Mouse (Mus musculus) naive thymus-derived CD4-positive, alpha-beta T cell, adult 2 months (primary cell): Measurements from ENCODE around the gene Mier3.
A peak's percentile ranks its signal among the peaks of the same experiment; 100 is the strongest.
"Not testable (repeated sequence)": the region's sequence is repeated elsewhere in the genome, so short reads cannot be mapped to it uniquely, and the experiment has no call there.

Experiments
- DNase-seq: peaks from one replicate; pipeline ENCODE4 v3.0.0-alpha.2; 2011; ENCODE audit warnings: low read depth

The Mier3 gene

DNA sequence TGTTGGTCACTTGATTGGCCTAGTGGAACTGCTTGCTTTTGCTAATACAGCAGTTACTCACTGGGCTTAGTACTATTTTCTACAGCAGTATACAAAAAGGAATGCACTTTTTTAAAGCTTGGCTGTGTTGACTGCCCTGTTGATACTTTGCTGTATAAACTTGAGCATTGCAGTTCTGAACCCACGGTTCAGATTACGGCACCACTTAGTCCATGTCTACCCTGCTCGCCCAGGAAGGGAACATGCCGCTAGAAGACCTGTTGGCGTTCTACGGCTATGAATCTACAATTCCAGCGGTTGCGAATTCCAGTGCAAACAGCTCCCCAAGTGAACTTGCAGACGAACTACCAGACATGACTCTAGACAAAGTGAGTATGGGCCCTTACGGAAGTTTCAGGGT lies 22.6 kb downstream of the Mier3 start:
- DNase-seq: no peak

DNA sequence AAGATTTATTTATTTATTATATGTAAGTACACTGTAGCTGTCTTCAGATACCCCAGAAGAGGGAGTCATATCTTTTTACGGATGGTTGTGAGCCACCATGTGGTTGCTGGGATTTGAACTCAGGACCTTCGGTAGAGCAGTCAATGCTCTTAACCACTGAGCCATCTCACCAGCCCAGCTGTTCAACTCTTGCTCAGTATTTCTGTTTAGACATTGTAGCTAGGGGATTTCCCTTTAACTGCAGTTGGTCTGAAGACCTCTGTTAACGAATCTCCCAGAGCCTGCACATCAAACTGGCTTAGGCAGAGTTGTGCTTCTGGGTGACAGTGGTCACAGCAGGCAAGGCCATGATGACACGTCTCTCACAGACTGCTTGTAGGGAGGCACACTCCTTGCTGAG lies 23.2 kb downstream of the Mier3 start:
- DNase-seq: not testable (repeated sequence)

DNA sequence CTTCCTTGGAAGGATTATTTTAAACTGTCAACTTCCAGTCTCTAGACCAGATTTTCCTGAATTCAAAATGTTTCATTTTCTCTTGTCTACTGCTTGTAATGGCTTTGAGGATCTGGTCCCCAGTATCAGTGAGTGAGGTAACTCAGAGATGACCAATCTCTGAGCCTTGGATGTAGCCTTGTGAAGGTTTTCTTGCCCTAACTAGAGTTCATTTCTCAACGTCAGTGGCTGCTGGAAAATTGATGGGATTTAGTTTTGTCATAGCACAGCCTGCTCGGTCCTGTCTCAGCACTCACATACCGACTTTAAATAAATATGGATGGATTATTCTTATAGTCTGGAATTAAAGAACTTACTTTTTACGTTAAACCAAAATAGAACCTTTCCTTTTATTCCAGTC lies 29.8 kb downstream of the Mier3 start:
- DNase-seq: no peak

DNA sequence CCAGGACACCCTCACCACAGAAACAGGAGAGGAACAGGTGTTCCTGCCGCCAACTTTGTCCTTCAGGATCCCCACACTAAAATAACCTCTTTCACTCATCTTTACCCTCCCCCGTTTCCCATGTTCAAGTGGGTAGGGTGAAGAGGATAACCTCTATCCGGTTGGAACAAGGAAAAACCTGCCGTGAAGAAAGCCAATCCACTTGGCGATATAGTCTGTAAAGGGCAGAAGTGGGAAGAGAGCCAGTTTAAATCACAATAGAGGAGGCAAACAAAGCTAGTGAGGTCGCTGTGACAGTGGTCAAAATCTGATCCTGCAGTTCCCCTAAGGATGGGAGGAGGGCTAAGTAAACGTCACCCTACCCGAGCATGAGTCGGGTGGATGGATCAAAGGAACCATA lies 38.9 kb downstream of the Mier3 start:
- no peak for DNase-seq

DNA sequence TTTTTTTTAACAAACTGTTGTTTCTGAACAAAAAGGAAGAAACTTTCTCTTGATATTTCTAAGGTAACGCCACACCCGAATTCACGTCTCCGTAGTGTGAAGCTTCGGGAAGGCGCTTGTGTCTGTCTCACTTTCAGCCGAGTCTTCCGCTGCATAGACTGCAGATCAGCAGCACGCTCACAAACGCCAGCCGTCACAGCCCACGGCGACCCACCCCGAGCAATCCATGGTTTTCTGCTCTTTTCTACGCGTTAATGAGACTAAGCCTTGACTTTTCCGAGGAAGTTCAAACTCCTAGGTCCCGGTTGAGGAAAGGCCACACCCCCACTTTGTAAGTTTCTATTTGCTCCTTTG lies 44.0 kb downstream of the Mier3 start:
- no peak for DNase-seq

DNA sequence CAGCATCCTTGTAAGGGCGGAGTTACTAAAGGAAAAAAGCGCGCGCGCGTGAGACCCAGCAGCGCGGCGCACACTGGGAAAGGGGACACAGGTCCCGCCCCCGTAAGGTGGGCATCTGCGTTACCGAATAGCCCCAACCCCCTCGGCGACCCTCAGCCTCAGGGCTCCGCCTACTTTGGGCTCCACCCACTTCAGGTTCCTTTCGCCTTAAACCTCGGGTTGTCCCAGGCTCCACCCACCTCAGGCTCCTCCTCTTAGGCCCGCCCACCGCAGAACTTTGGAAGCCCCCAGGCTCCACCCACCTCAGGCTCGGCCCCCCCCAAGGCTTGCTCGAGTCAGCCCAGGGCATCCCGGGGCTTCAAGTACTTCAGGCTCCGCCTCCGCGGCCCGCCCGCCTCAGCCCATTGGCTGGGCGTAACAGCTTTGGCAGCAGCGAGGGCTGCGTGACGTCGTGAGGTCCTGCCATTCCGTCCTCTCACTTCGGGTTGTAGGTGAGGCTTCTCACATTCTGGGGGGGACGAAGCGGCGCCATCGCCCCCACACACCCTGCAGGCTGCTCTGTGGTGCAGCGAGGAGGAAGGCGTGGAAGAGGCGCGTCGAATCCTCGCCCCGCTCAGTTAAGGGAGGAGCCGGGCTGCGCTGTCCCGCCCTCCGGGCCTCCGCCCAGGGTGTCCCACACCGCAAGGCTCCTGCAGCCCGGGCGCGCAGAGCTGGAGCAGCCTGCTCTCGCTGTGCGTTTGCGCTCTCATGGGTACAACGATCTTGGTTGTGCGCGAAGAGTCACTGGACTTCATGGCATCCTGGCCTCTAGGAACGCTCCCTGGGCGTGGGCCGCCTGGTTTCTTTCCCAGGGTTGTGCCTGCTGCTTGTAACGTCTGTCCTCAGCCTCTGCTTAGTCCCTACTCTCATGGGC lies 44.6 kb downstream of the Mier3 start:
- peak; percentile 97 for DNase-seq

DNA sequence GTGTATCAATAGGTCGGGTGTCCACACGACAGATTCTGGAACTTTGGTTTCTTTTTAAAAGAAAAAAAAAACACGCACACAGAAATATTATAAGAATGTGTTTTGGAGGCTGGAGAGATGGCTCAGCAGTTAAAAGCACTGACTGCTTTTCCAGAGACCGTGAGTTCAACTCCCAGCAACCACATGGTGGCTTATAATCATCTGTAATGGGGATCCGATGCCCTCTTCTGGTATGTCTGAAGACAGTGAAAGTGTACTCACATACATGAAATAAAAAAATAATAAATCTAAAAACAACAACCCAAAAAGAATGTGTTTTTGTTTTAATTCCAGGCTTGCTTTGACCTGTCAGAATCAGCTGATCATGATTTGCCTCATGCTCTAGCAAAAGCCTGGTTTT lies 46.1 kb downstream of the Mier3 start:
- no peak for DNase-seq

DNA sequence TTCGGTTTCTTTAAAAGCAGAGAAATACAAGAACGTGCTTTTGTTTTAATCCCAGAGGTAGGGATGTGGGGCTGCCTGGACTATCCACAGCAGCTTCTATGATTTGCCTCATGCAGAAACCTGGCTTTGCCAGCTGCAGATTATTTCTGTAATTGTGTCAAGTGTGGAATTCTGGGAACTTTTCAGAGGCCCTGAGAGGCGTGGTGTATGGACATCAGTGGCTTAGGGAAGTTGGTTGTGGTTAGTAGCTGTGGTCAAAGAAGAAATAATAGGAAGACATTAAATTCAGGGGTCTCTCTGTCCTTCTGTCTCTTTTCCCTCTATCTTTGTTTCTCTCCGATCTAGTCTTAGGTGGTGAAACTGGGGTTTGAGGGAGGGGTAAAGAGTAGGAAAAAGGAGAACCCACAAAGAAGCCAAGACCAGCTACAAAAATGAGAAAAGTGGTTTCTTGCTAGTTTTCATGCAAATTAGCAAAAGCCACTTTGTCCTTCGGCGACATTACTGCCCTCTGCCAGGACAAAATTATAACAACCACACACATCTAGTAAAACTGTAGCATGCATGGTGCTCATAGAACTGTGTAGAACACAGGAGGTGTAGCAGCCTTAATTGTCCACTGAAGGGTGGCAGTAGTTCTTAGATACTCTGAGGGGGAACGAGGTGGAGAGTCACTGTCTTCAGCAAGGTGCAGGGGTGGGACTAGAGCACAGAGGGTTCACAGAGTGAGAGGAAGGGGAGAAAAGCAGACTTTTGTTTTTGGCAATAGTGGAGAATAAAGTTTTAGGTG lies 60.6 kb downstream of the Mier3 start:
- no peak for DNase-seq

DNA sequence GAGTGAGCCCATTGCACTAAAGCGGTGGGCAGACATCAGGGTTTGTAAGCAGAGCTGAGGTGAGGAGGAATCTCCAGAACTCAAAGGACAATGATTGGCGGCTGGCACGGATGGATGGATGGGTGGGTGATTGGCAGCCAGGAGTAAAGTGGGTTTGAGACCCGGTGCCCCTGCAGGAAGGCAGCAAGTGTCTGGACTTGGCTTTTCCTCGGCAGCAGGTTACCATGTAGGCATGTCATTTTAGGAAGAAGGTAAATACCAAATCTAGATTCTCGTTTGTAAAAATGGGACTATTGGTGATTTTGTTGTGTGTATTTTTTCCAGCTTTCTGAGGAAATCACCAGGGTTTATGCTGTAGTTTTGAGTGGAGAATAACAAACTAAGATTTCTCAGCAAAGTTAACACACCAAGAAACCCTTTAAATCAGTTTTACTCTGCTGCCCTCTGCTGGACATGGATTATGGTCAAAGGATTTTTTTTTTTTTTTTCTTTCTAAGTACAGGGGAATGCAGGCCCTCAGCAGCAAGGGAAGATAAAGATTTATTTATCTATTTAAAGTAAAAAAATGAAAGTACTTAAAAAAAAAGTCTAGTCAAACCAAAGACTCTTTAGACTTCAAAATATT lies 61.3 kb downstream of the Mier3 start:
- DNase-seq: peak; percentile 83

DNA sequence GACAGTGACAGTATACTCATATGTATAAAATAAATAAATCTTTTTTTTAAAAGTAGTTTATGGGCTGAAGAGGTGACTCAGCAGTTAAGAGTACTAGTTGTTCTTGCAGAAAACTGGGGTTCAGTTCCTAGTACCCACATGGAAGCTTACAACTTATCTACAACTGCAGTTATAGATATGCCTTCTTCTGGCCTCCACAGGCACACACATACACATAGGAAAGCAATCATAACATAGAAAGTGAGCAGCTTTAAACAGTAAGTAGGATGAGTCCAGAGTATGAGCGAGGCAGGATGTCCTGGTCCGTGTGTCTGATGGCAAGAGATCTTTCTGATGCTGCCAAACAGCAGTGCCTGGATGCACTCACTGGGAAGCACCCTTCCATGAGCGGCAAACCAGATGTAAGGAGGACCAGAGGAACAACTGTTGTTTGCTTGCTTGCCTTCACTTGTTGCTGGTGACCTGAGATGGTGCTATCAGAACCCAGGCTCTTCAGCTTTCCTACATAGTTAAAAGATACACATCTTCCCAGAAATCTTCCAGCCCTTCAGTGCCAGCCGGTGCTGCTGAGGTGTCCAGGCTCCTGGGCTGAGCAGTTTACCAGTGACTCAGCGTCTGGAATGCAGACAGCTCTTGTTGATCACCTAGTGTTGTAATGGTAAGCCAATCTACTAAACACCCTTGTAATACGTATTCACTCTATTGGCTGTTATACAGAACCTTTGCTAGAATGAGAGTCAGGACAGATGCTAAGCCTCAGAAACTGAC lies 63.6 kb downstream of the Mier3 start:
- DNase-seq: no peak

DNA sequence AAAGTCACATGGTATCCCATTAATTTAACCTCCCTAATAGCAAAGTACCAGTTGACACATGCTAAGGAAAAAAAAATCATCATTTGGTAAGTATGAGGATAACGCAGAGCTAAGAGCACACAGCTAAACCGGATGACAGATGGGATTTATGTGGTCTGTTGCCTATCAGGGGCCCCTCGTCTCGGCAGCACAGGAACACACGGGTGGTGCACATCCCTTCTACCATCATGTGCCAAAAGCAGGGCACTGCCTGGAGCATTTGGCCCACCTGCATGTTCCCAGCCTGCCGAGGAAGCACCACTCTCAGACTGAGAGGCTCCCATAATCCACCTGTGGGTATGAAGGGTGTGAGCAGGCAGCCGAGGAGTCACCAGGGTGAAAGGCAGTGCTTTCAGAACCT lies 64.4 kb downstream of the Mier3 start:
- DNase-seq: no peak

DNA sequence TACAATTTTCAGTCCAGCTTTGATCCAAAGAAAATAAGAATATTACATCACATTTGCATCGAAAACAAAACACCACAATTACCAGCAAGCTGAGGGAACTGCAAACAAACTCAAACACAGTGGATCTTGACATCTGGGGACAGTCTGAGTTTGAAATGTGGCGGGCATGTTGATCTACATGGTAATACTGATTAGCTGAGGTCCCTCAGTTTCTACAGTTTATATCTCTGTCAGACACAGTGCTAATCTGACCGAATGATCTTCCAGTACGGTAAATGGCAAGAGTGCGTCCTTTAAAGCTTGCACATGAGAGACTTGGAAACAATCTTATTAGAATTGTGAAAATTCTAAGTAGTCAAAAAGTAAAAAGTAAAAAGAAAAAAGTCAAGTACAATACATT lies 66.1 kb downstream of the Mier3 start:
- DNase-seq: no peak

DNA sequence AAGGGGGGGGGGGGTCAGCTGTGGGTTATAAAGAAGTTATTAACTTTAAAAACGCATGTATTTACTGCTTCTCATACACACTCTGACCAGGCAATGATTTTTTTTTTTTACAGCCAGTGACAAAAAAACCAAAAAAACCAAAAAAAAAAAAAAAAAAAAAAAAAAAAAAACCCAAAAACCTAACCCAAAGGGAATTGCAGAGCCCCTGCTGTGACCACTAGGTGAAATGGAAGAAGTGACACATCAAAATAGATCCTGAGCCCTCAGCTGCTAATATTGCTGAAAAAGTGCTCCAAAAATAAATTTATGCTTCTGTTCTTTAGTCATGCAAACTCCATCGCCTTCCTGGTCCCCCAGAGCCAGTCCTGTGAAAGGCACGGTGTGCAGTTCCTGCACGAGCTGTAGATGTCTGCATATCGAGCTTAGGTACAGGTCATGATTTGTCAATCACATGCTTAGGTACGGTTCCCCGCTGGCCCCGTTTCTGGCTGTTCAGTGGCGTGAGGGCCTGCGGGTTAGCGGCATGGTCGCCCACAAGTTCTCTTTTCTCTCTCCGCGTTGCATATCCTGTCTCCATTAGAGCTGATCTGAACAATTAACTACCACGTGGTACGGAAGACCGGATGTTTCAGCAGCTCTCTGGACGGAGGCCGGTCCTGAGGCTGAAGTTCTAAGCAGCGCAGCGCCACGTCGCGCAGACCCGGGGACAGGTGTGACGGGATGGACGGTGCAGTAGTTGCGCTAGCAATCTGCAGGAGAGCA lies 67.7 kb downstream of the Mier3 start:
- no peak for DNase-seq

DNA sequence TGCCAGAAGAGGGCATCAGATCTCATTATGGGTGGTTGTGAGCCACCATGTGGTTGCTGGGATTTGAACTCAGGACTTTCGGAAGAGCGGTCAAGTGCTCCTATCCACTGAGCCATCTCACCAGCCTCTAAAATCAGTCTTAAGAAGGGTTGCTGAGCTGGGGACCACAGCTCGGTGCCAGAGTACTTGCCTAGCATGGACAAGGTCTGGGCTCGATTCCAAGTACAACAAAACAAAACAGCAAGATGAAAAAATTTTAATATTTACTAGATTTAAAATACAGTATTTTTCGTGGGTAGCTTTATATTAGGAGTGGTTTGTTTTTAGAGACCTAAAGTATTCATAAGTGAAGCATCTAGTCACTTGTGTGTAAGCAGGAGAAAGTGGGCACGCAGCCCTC lies 72.5 kb downstream of the Mier3 start:
- DNase-seq: no peak

DNA sequence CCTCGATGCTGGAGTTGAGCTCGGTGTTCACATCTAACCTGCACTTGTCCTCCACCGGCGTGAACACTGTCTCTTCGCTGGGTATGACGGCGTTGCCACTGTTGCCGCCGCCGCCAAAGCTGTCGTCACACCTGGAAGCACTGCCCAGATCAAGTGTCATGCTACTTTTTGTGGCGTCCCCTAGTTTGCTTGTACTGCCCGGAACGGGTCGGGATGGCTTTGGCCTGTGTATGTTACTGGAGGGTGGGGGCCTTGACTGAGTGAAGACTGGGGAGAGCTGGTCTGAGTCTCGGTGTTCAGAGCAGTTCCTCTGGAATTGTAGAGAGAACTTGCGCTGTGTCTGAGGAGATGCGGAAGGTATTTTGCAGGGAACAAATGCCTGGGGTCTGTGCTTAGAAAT lies 74.6 kb downstream of the Mier3 start:
- DNase-seq: no peak

DNA sequence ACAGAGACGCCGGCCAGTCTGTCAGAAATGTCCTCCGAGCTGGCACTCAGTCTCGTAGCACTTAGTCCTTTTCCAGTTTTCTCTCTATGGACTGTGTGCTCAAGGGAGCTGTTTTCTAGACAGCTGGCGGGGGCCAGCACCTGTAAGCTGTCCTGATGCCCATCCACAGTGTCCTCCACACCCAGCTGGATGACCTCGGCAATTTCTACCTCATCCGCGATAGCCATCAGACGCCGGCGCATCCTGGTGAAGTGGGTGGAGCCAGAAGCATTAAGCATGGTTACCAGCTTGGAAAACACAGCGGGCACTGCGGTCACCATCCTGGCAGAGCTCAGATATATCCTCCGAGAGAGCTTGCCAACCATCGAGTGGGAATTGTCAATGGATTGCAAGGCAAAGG lies 75.2 kb downstream of the Mier3 start:
- no peak for DNase-seq

DNA sequence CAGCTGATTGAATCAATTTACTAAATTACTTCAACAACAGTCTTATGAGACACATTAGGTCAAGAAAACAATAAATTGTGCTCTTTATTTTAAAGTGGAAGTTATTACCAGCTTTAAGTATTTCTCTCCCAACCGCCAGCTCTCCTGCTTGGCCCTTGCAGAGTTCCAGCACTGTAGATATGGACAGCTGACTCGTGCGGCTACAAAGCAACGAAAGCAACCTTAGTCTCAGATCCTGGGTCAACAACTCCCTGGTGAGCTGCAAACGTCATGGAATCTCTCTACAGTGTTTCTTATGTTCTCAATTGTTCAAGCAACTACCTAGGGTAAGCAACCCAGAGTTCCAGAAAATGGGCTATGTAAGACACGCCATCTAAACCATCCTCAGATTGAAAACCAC lies 76.2 kb downstream of the Mier3 start:
- no peak for DNase-seq

DNA sequence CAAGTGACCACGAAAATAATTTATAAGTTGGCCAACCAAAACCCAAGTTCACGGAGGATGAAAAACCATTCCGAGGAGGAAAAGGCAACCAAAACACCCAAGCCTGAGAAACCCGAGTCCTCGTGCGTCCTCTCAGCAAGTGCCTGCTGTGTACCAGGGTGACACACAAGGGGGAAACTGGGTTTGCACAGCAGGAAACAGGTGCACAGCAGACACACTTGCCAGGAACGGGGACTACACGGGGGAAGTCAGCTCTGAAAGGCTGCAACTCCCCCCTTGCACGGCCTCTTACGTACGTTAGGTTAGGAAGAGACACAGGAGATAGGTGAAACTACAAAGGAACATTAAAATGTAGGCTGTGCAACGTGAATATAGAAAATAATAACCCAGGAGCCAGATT lies 81.7 kb downstream of the Mier3 start:
- DNase-seq: no peak
